Mouse (Mus musculus) gastrocnemius, postnatal 4 days (tissue): ENCODE data around the gene Rabgef1. TPM values are rescaled to one million over a fixed set of nuclear protein-coding genes. Genes with fewer than 3 reads are reported as not detected.
"Not testable (repeated sequence)": the region's sequence is repeated elsewhere in the genome, so short reads cannot be mapped to it uniquely, and the experiment has no call there.

Source experiments
- DNase-seq, 2 experiments: peaks; one replicate each; pipeline ENCODE4 v3.0.0; 2021 to 2022; ENCODE audit warnings: low spot score in 2 of 2, mixed read lengths in 2 of 2
- total RNA-seq, 2 experiments: library from RNA; stranded (reverse); gene quantifications; 2 replicates each; pipeline ENCODE4 v1.2.3; 2021

Rabgef1 gene
- total RNA-seq, 2 experiments from 2014 or later, result 34.9 to 37.5 TPM

DNA sequence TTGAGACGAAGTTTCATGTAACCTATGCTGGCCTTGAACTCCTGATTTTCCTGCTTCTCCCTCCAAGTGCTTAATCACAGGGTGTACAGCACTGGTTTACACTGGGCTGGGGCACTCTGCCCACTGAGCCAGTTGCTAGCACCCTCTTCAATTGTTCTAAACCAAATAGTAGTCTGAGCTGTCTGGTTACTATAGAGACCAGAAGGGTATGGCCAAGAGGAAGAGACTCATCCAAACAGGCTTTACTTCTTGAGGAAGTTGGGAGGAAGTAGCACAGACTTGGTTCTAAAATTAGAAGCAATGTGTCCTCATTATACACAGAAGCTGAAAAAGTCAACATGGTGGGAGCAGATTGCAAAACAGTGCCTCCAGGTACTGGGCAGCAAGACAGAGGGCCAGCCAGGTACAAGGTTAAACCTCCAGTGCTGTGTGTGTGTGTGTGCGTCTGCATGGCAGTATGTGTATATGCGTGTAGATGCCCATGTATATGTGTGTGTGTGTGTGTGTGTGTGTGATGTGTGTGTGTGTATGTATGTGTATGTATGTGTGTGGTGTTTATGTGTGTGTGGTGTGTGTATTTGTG is 33.9 kb downstream of the Rabgef1 start:
- no peak for DNase-seq

DNA sequence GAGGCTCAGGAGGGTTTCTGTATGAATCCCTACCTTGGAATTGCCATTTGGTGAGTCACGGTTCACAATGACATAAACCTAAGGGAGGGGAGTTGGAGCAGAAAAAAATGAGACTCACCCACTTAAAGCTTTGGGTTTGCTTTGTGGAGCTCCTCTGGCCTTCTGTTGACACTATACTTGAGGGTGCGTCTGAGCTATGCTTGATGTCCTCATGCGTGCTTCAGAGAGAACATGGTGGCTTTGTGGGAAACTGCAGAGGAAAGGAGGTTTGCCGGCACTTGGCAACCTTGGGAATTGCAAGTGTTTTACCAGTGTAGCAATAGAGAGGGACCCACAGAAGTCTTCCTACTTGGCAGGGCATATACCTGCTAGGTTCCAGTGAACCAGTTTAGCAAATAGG is 35.7 kb downstream of the Rabgef1 start:
- no peak for DNase-seq

DNA sequence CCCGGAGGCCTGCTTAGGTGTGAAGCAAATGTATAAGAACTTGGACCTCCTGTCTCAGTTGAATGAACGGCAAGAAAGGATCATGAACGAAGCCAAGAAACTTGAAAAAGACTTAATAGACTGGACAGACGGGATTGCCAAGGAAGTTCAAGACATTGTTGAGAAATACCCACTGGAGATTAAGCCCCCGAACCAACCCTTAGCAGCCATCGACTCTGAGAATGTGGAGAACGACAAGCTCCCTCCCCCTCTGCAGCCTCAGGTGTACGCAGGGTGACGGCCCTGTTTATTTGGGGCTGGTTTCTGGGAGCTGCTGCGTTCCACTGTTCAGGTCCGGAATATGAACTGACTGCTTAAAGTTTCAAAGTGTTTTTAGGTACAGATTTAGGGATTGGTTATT is 41.4 kb downstream of the Rabgef1 start:
- DNase-seq, result no peak

DNA sequence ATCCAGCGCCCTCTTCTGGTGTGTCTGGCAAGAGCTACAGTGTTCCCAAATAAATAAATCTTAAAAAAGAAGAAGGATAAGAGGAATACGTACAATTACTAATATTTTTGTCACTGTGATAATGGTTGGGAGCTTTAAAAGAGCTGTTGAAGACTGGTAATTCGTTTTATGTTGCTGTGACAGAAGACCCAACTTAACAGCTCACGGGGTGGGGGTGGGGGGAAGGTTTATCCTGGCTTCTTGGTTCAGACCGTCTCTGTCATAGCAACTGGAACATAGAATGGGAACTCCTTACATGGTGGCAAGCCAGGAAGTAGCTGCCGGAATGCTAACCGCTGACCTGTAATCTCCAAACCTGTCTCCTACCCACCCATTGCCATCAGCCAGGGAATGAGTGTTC is 45.2 kb downstream of the Rabgef1 start, which contains the start of gene Tmem248:
Tmem248 (plus strand) TSS at position 301 of the 400 bp plus-strand sequence.
- DNase-seq, result no peak

DNA sequence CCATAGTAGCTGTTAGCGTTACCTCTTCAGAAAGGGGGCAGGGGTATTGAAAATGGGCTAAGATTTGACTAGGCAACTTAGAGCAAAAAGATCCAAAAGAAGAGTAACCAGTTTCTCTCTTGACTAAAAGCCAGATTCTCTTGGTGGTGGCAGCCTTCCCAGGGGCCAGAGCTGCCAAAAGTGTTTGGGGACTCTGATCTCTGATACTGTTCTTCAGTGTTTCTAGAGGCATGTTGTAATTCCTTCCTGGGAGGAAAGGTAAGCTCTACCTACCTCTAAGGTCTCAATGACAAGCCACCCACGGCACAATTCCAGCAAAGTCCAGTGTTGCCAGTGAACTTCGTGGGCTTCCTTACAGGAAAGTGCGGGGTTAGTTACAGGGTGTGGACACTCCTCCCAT is 45.8 kb downstream of the Rabgef1 start:
- DNase-seq, result no peak

DNA sequence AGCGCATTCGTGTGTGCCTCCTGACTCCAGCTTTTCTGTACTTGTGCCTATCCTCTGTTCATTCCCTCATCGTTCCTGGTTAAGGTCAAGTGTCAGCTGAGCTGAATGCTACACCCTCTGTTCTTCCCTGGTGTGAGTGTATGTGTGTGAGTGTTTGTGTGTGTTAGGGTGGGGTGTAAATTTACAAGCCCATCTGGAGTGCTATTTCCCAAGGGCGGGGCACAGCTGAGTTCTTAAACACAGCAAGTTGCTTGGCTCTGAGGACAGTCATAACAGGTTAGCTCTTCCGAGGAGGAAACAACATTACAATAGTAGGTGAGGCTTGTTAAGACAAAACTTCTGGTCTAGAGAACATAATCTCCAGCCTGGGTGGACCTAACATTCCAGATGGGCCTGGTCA is 46.7 kb downstream of the Rabgef1 start:
- DNase-seq, result no peak

DNA sequence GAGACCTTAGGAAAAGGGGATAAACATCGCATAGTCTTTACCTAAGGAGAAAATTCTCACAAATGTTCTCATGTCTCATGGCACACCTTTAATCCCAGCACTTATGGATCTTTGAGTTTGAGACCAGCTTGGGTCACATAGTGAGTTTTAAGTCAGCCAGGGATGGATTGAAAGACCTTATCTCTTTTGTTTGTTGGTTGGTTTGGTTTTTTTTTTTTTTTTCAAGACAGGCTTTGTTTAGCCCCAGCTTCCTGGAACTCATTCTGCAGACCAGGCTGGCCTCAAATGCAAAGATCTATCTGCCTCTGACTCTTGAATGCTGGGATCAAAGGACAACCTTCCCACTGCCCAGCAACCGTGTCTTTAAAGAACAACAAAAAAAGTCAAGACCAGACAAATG is 49.7 kb downstream of the Rabgef1 start:
- DNase-seq, result no peak

DNA sequence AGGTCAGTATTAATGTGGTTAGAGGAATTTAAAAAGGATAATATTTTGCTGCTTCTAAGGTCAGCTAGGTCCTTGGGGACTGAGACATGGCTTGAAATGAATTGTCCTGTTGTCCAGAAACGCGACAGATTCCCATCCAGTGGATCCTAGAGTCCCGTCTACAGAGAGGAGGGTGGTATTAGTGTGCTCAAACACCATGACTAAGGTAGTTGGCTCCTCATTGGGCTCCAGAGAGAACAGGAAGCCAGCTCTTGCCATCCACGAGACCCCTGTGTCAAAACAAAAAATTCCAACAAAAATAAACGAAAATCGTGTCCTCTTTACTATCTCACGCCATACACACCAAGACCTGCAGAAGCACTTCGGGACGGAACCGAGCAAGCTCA is 50.2 kb downstream of the Rabgef1 start:
- DNase-seq, result no peak

DNA sequence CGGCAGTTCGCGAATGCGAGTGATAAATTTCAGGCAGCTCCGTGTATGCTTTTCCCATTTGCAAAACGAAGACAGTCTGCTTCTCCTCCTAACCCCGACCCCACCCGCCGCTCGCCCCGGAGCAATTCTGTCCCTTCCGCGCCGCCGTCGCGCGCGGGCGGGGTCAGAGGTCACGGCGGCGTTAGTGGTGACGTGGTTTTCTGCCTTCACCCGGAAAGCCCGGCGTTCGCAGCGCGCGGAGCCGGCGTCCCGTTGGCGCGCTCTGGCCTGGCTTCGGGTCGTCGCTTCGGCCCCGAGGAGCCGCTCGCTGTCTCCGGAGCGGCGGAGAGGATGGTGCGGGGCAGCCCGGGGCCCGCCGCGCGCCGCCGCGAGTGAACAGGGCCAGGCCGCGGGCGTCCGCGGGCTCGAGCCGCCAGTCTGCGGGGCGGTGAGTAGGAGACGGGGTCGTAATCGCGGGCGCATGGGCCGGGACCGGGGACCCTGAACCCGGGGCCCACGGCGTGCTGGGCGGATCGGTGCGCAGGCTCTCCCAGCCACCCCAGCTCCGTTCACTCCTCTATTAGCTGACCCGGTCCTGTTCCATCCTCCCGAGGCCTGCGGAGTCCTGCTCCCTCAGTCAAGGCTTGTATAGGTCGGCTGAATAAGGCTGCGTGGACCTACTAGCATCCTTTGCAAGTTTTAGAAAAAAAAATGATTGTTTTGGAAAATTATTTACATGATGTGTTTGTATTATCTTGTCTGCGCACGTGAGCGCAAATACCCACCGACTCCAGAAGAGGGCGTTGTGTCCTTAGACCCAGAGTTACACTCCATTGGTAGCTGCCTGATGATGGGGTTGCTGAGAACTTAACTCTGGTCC is 50.8 kb downstream of the Rabgef1 start:
- DNase-seq, result peak; percentile 92 to 93

DNA sequence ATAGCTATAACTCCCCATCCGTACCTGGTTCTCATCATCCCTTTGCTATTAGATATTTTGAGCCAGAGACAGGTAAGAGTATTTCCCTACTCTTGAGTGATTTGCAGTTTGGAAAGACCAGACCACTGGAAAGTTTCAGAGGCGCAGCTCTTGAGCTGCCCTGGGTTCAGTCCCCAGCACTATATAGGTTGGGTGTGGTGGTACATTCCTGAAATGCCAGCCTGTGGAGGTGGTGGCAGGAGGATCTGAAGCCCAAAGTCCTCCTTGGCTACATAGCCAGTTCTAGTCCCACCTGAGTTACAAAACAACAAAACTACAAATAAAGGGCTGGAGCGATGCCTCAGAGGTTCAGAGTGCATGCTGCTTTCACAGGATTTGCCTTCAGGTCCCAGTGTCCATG is 55.2 kb downstream of the Rabgef1 start:
- DNase-seq, result no peak

DNA sequence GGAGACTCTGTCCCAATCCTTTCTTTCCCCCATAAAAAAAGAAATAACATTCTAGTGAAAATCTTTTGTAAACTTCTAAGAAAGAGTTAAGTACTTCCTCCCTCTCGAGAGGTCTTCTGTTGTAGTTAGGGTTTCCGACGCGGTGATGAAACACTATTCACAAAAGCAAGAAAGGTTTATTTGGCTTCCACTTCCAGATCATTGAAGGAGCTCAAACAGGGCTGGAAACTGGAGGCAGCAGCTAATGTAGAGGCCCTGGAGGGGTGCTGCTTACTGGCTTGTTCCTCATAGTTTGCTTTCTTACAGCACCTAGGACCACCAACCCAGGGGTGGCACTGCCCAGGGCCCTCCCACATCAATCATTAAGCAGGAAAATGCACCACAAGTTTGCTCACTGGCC is 56.5 kb downstream of the Rabgef1 start:
- no peak for DNase-seq

DNA sequence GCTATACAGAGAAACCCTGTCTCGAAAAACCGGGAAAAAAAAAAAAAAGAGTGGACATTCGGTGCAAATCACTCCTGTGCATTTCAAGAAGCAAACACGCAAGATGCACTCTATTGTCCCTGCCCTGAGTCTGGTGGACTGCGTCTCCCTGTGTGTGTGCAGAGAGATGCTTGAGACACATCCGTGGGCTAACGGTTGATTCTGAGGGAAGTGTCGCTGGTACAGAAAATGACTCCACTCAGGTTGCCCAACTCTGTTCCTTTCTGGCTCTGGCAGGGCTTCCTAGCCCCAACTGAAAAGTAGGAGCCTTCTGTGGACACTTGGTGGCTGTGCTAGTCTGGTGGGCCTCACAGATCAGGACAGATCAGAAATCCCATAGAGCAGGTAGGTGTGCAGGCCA is 64.7 kb downstream of the Rabgef1 start:
- DNase-seq, result no peak

DNA sequence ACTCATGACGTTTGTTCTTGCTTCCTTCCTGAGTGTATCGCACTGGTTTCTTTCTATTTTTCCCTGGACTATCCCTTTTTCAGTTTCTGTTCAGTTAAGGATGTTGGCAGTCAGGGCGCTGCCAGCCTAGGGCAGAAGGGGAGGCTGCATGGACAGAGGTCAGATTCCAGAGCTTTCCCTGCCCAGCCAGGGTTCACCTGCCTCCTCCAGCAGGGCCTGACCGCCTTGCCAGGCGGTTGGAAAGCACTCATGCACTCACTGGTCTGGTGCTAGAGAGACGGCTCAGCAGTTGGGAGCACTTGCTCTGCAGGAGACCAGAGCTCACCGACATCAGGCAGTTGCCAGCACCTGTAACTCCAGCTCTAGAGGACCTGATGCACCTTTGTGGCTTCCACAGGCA is 67.6 kb downstream of the Rabgef1 start:
- no peak for DNase-seq

DNA sequence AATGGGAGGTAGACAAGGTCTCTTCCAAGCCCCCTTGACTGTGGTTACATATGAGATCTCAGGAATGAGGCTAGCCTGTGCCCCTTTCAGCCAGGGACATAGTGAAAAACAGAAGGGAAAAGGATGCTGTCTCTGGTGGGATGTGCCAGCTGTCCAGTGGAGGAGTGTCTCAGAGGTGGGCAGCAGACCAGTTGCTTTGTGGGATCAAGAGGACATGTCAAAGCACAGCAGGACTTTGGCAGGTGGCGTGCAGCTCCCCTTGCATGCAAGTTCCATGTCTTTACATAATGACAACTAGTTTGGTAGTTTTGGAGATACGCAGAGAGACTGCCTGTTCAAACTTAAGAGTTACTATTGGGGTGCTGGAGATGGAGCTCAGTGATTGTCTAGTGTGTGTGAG is 68.3 kb downstream of the Rabgef1 start:
- no peak for DNase-seq

DNA sequence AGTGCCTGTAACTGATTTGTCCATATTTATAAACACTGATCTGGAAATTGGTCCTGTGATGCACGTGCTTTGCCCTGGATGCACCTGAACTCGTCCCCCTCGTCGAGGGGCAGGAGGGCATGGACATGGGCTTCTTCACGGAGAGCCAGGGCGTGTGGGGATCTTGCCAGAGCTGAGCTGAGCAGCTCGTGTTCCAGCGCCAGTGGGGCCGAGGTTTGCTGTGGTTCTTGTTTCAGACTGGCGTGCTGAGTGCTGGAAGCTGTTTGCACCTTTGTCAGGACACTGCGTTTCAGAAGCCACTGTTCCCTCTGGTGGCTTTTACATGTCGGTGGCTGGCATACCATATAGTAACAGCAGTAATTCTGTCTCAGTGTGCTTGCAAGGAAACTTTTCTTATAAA is 69.8 kb downstream of the Rabgef1 start:
- no peak for DNase-seq

DNA sequence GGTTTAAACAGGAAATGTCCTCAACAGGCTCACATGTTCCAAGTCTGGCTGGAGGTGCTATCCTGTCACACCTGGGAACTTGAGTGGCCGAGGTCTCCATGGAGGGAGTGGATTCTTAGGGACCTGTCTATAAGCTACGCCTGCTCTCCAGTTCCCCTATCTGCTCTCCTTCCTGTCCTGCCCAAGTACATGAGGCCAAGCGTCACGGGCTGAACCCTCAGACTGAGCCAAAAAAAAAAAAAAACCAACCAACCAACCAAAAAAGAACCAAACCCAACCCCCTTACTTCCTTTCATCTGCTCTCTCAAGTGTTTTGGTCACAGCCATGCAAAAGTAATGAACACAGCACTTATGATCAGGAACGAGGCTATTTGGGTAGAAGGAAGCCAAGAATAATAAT is 76.2 kb downstream of the Rabgef1 start:
- no peak for DNase-seq

DNA sequence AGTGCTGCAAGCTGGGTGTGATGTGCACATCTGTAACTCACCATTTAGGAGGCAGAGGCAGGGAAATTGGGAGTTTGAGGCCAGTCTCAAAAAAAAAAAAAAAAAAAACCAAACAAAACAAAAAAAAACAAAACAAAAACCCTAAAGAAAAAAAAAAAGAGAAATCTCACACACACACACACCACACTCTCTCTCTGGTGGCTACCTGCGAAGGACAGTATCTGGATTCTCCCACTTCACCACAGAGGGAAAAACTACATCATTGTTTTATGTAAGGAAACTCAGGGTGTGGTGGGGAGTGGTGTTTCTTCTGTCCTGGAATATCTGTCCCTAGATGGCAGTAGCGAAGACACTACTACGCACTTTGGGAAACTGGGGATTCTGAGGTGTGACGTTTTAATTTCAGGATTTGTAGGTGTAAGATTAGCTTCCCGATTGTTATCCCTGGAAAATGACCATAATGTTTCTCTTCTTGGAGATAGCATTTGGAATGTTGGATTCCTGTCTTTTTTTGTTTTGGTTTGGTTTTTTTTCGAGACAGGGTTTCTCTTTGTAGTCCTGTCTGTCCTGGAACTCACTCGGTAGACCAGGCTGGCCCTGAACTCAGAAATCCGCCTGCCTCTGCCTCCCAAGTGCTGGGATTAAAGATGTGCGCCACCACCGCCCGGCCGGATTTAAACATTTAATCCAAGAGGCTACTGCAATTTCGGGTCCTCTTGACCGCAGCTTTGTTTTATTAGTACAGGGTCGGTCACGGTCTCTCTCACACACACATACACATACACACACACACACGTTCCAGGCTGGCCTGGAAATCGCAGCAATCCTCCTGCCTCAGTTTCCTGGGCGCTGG is 82.8 kb downstream of the Rabgef1 start:
- no peak for DNase-seq

DNA sequence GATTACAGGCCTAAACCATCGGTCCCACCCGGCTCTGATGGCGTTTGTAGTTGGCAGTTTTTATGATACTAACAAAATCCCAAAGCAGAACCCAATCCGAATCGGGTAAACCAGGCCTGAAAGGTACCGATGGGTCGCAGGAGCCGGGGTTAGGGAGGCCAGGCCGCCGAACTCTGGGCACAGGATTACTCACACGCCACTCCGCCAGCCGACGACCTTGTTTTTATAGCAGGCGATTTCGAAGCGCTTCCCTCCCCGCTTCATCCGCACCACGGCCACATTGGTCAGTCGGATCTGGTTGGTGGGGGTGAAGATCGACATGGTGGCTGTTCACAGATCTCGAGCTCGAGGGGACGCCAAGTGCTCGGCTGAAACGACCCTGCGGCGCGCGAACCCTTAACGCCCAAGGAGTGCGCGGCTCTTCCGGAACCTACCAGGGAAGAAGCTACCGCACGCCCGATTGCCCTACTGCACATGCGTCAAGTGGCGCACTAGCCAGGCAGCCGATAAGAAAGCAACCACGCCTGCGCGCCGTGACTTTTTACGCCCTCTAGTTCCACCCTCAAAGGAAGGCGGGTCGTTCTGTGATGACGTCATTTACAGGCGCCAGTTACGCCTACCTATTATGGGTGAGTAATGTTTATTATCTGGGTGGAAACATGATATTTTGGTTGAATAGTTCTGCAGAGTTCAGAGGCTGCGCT is 83.6 kb downstream of the Rabgef1 start, which contains the start of the genes Sbds and Tyw1:
Sbds (minus strand) TSS at position 514 of the 704 bp plus-strand sequence.
Tyw1 (plus strand) TSS at position 603 of the 704 bp plus-strand sequence.
- peak; percentile 91 to 96 for DNase-seq

DNA sequence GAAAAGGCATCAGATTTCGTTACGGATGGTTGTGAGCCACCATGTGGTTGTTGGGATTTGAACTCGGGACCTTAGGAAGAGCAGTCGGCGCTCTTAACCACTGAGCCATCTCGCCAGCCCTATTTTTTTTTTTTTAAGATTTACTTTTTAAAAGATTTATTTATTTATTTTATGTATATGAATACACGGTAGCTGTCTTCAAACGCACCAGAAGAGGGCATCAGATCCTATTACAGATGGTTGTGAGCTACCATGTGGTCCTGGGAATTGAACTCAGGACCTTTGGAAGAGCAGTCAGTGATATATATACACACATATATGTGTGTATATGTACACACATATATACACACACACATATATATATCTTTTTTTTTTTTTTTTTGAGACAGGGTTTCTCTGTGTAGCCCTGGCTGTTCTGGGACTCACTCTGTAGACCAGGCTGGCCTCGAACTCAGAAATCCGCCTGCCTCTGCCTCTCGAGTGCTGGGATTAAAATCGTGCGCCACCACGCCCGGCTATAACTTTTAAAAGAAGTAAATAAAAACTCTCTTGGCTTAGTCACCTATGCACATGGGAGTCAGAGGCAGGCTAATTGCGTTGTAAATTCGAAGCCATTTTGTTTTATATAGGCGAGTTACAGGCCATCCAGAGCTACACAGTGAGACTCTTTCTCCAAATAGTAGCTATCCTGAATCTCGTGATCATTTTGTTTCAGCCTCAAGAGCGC is 84.4 kb downstream of the Rabgef1 start:
- not testable (repeated sequence) for DNase-seq

DNA sequence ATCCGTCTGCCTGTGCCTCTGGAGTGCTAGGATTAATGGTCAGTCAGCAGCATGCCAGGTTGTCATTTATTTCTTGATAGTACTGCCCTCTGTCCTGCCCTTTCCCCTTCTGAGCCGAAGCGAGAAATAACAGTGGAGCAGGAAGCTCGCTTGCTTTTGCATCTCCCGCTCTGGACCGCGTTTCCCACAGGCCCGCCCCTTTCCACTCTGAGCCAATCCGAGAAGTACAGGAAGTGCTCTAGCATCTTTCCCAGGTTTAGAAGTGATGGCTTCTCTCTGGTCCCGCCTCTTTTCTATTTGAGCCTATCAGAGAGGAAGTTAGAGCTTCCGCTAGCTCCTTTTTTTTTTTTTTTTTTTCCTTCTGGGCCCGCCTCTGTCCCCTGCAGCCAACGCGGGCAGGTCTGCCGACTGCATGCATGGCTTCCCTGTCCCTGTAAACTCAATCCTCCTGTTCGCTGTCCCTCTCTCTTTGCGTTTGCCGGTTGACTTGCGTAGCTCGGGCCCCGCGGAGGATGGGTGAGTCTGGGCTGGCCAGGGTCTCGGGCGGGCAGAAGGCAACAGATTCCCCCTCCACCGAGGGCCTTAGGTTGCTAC is 85.2 kb downstream of the Rabgef1 start:
- DNase-seq, result peak; percentile 80 to 92
